Mouse (Mus musculus): ENCODE measurements around the gene Vps16. TPM values are rescaled to one million over a fixed set of nuclear protein-coding genes. Genes with fewer than 3 reads are reported as not detected.

The Vps16 gene
- total and polyA plus RNA-seq, 2 experiments from 2014 or later, result 50.4 to 89.5 TPM

DNA sequence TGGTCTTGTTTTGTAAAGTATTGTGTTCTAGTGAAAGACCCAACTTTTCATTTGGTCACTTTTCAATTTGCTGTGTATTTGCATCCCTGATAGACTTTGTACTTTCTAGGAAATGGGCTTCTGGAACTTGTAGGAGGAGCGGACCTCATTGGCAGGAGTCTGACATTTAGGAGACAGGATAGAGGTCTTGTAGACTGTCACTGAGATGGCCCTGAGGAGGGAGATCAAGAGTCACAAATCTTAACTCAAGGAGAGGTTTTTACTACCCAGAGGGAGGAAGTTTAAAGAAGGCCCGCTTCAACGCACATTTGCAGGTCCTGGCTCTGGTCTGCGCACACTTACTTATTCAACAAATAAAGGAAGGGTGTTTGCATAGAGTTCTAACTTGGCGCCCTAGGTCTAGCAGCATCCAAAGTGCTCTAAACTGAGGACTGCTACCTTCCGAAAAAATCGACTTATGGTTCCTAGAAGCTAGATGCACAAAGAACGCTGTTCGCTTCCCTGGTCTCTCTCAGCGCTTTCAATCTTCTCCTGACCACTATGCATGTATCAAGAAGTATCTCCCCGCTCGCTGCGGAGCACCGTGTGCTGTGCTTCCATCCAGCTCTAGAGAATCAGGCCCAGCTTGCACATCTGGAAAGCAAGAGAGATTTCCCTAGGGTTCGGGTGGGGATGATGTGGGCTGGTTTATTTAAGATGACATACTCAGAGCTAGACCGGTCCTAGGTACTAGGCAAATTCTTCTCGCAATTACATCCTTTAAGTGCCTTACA lies 25.1 kb downstream of the Vps16 start:
- ATAC-seq (no peak; the same call in 1 of the 2 replicates), DNase-seq (ENCODE audit: low spot score) (no peak)
- H3K4me3 ChIP-seq (ENCODE audit: low read length), result peak overlapping the region; percentile 93
- H3K4me2 ChIP-seq (ENCODE audit: low read depth, low read length), result peak overlapping the region; percentile 60
- peak overlapping the region; percentile 88; the same call in 1 of the 2 replicates for H3K27ac ChIP-seq
- H3K9ac ChIP-seq (replicated peaks; ENCODE audit: low read length), result peak overlapping the region; percentile 86
- no peaks in the 10 kb centered on the region for H3K27me3 ChIP-seq (ENCODE audit: insufficient read depth, low read length)
- no peak for TF ChIP-seq CTCF (IDR thresholded peaks at IDR 0.05; ENCODE audit: low read depth)
- H3K36me3 ChIP-seq (ENCODE audit: insufficient read depth, low read length), result peaks cover 3% of the 10 kb centered on the region; the same call in 1 of the 2 replicates
- no peaks in the 10 kb centered on the region for H3K9me3 ChIP-seq (ENCODE audit: low read length)
- H3K4me1 ChIP-seq (ENCODE audit: insufficient read depth, low read length), result peaks cover 17% of the 10 kb centered on the region
- 10% methylated on average over 17 of the region's 17 CpGs for WGBS

DNA sequence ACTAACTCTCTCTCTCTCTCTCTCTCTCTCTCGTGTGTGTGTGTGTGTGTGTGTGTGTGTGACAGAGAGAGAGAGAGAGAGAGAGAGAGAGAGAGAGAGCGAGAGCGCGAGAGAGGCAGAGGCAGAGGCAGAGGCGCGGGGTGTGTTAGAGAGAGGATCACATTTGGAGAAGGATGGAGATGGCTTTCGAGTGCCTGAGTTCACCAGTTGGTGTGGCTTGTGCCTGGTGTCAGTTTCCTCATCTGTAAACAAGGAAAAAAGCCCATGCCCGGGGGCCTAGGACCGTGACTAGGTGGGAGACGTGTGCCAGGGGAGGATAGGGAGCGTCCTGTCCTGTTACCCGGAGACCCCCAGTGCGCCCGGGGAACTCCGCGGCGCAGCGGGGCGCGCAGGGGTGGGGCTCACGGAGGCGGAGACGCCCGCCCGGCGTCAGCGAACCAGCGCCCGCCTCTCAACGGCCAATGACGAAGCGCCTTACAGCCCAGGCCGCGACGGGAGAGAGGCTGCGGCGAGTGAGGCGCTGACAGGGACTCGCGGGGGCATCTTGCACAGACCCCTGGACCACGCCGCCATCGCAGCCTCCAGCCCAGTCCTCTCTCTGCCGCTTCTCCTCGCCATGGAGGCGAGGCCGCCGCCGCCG lies 25.8 kb downstream of the Vps16 start, which contains the start of gene Ptpra:
Gene Ptpra (plus strand): TSS at position 485 of the 640 bp plus-strand sequence.
- ATAC-seq (peak; percentile 98), DNase-seq (ENCODE audit: low spot score) (peak; percentile 95)
- H3K9me3 ChIP-seq (ENCODE audit: low read length), result no peaks in the 10 kb centered on the region
- H3K4me1 ChIP-seq (ENCODE audit: insufficient read depth, low read length), result peaks cover 17% of the 10 kb centered on the region
- TF ChIP-seq CTCF (IDR thresholded peaks at IDR 0.05; ENCODE audit: low read depth), result no peak
- H3K36me3 ChIP-seq (ENCODE audit: insufficient read depth, low read length), result no peaks in the 10 kb centered on the region
- WGBS, result under 1% methylated on average over 33 of the region's 50 CpGs
- H3K9ac ChIP-seq (replicated peaks; ENCODE audit: low read length), result peak within 1 kb of the TSS; percentile 86
- peak within 1 kb of the TSS; percentile 60 for H3K4me2 ChIP-seq (ENCODE audit: low read depth, low read length)
- no peaks in the 10 kb centered on the region for H3K27me3 ChIP-seq (ENCODE audit: insufficient read depth, low read length)
- H3K27ac ChIP-seq, result peak within 1 kb of the TSS; percentile 88
- peak within 1 kb of the TSS; percentile 93 for H3K4me3 ChIP-seq (ENCODE audit: low read length)

DNA sequence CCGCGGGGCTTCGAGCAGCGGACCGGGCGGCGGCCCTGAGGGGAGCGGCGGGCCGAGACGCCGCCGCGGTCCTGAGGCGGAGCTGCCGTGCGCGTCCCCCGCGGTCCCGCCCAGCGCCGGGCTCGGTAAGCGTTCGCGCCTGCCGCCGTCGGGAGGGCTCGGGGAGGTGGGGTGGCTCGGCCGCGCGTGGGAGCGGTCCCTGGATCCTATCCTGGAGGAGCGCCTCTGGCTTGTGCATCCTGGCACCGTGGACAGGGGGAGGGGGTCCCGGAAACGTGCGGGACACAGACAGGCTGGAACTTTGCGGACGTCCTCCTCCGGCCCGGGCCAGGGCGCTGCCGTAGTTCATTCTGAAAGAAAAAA lies 26.3 kb downstream of the Vps16 start:
- peak; percentile 75 for DNase-seq (ENCODE audit: low spot score)
- under 1% methylated on average over 39 of the region's 47 CpGs for WGBS

DNA sequence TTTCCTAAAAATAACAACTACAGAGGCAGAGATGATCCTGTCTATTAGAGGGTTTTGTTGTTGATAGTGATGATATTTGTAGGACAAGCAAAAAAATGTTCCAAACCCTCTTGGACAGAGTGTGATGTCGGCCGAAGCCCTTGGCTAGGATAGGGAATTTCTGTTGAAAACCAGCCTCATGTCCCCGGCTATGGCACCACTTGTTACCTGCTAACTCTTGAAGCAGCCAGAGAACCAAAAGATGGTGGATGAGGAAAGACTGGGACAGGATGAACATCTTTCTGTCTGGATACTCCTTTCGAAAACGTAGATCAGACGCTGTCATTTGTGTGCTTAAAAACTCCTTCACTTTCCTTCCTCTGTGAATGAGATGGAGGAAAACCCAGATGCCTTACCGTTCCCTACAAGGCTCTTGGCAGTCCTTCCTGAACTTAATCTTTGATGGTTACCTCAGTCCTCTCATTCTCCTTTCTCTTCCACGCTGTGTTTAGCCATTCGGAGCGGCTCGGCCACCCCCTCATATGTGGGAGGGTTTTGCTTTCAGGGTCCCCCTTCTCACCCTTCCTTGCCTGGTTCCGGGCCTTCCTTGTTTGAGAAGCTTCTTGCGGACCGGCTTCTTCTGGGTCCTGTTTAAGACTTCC lies 27.1 kb downstream of the Vps16 start:
- WGBS, result 48% methylated on average over 14 of the region's 14 CpGs
- DNase-seq (ENCODE audit: low spot score), result no peak
- Histone ChIP-seq H3K4me2 (ENCODE audit: low read depth, low read length) (peak overlapping the region; percentile 60), H3K9ac (replicated peaks; ENCODE audit: low read length) (peak overlapping the region; percentile 86), H3K27ac (no peak overlapping the region), H3K27me3 (ENCODE audit: insufficient read depth, low read length) (no peaks in the 10 kb centered on the region), H3K36me3 (ENCODE audit: insufficient read depth, low read length) (no peaks in the 10 kb centered on the region), H3K4me1 (ENCODE audit: insufficient read depth, low read length) (peaks cover 17% of the 10 kb centered on the region), H3K9me3 (ENCODE audit: low read length) (no peaks in the 10 kb centered on the region), H3K4me3 (ENCODE audit: low read length) (peak overlapping the region; percentile 93)
- no peak for TF ChIP-seq CTCF (IDR thresholded peaks at IDR 0.05; ENCODE audit: low read depth)
- no peak for ATAC-seq

More for the DNA sequence above, 26.3 kb downstream of the Vps16 start:
- no peaks in the 10 kb centered on the region for H3K9me3 ChIP-seq (ENCODE audit: low read length)
- peak; percentile 87 for ATAC-seq
- TF ChIP-seq CTCF (IDR thresholded peaks at IDR 0.05; ENCODE audit: low read depth), result no peak
- no peaks in the 10 kb centered on the region for H3K36me3 ChIP-seq (ENCODE audit: insufficient read depth, low read length)
- H3K9ac ChIP-seq (replicated peaks; ENCODE audit: low read length), result peak overlapping the region; percentile 86
- peak overlapping the region; percentile 60 for H3K4me2 ChIP-seq (ENCODE audit: low read depth, low read length)
- H3K27me3 ChIP-seq (ENCODE audit: insufficient read depth, low read length), result no peaks in the 10 kb centered on the region
- peak overlapping the region; percentile 88 for H3K27ac ChIP-seq
- H3K4me3 ChIP-seq (ENCODE audit: low read length), result peak overlapping the region; percentile 93
- H3K4me1 ChIP-seq (ENCODE audit: insufficient read depth, low read length), result peaks cover 17% of the 10 kb centered on the region

DNA sequence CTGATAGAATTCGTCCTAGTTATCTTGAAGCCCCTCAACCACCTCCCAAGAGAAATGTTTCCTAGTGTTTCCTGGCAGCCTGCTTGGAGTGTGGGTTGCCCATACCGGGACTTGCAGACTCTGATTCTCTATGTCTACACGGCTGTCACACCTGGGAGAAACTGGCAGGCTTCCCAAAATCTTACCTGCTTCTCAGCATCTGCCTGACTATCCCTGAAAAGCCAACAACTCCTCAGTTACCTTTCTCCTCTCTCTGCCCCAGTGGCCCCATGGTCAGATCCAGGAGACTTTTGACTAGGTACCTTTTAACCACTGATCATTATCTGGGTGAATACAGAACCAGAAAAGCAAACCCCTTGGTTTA lies 27.6 kb downstream of the Vps16 start:
- 37% methylated on average over 3 of the region's 3 CpGs for WGBS
- H3K4me2 ChIP-seq (ENCODE audit: low read depth, low read length), result peak overlapping the region; percentile 60
- ATAC-seq, result no peak
- peak overlapping the region; percentile 86 for H3K9ac ChIP-seq (replicated peaks; ENCODE audit: low read length)
- H3K9me3 ChIP-seq (ENCODE audit: low read length), result no peaks in the 10 kb centered on the region
- H3K4me3 ChIP-seq (ENCODE audit: low read length), result peak overlapping the region; percentile 93
- H3K27ac ChIP-seq, result no peak overlapping the region
- DNase-seq (ENCODE audit: low spot score), result no peak
- H3K27me3 ChIP-seq (ENCODE audit: insufficient read depth, low read length), result no peaks in the 10 kb centered on the region
- H3K36me3 ChIP-seq (ENCODE audit: insufficient read depth, low read length), result no peaks in the 10 kb centered on the region
- peaks cover 17% of the 10 kb centered on the region for H3K4me1 ChIP-seq (ENCODE audit: insufficient read depth, low read length)
- TF ChIP-seq CTCF (IDR thresholded peaks at IDR 0.05; ENCODE audit: low read depth), result no peak

DNA sequence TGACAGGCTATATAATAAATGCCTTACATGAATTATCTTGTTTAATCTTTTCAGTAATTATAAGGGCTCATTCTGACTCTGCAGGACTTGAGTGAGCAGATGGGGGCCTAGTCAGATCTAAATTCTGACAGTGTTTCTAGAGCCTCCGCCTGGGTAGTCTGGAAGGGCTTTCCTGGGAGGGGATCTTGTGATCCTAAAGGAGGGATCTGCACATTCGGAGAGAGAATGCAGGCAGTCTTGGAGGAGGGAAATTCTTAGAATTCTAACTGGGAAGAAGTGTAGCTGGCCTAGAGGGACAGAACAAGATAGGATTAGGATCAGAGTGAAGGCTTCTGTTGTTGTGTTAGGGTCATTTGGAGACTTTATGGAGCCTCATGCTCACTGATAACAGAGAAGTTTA lies 28.1 kb downstream of the Vps16 start:
- 58% methylated on average over 2 of the region's 2 CpGs for WGBS
- Histone ChIP-seq H3K27ac (no peak overlapping the region), H3K9me3 (ENCODE audit: low read length) (no peaks in the 10 kb centered on the region), H3K9ac (replicated peaks; ENCODE audit: low read length) (no peak overlapping the region), H3K4me3 (ENCODE audit: low read length) (peak overlapping the region; percentile 93; the same call in 1 of the 2 replicates), H3K4me2 (ENCODE audit: low read depth, low read length) (peak overlapping the region; percentile 60), H3K4me1 (ENCODE audit: insufficient read depth, low read length) (peaks cover 17% of the 10 kb centered on the region), H3K36me3 (ENCODE audit: insufficient read depth, low read length) (no peaks in the 10 kb centered on the region), H3K27me3 (ENCODE audit: insufficient read depth, low read length) (no peaks in the 10 kb centered on the region)
- no peak for DNase-seq (ENCODE audit: low spot score)
- ATAC-seq, result no peak
- TF ChIP-seq CTCF (IDR thresholded peaks at IDR 0.05; ENCODE audit: low read depth), result no peak
